ENCODE assay signal across 14 mouse cellular contexts in the genomic region with DNA sequence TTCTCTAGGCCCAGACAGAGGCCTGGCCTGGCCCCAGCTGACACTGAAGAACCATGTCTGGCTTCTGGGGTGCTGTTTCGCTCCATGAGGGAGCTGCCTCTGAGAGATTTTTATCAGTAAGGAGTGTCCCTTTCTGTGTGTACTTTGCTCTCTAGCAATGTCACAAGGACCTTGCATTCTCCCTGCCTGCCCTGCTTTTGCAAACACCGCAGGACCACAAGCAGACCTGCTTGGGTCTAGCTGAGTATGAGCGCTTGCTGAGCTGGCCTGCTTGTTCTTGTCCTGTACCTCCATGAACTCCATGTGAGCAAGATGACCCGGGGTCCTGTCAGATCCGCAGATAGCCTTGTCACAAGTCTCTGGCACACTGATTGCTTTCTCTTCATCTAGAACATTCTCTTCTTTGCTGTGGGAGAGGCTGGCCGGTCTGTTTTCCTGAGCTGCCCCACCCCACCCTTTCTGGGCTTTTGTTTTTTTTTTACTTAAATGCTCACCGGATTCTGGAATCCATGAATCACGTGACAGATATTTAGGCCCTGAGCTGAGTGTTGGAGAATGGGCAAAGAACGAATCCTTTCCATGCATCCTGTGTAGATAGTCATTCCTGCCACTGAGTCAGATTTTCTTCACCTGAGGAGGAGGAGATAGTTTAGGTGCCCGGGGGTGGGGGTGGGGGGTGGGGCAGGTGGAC. TPM values are rescaled to one million over a fixed set of nuclear protein-coding genes. Genes with fewer than 3 reads are reported as not detected.
A peak's percentile ranks its signal among the peaks of the same experiment; 100 is the strongest.
DNase-seq lines count a peak whose midpoint lies in the region; ATAC-seq lines count a peak whose summit lies in the region.
"Had no signal": no experiment of that assay in that cellular context is flagged by ENCODE, and none has a peak within 500 bp of the region (broad histone marks: within the 10 kb centered on the region; RNA-seq: fewer than 3 reads in every experiment).

No protein-coding gene starts in this region.

- no peaks in the 10 kb centered on the region for H3K27me3 ChIP-seq in kidney, embryonic 16.5 days (ENCODE audit: insufficient read depth, low read length)
- no peaks in the 10 kb centered on the region for H3K27me3 ChIP-seq in embryonic facial prominence, embryonic 14.5 days (replicated peaks; ENCODE audit: control insufficient read depth, insufficient read depth, low read length)
- H3K27me3 ChIP-seq: neural tube, embryonic 13.5 days had no signal

- no peak overlapping the region for H3K4me2 ChIP-seq in kidney, embryonic 16.5 days (replicated peaks; ENCODE audit: low read depth, low read length)
- H3K4me2 ChIP-seq in embryonic facial prominence, embryonic 14.5 days (ENCODE audit: low read depth, low read length) = no peak overlapping the region
- H3K4me2 ChIP-seq: forebrain, embryonic 12.5 days; limb, embryonic 12.5 days; midbrain, embryonic 12.5 days; neural tube, embryonic 13.5 days had no signal

- no peak for DNase-seq in kidney, postnatal 14 days
- peak; percentile 39 for DNase-seq in NIH3T3 (ENCODE audit: low read depth)
- no peak for DNase-seq in embryonic facial prominence, embryonic 14.5 days (ENCODE audit: low spot score)
- DNase-seq in lung, postnatal 25 days (ENCODE audit: low spot score) = peak; percentile 73
- no peak for DNase-seq in thymus, postnatal 0 days (ENCODE audit: low spot score)
- DNase-seq in adrenal gland, adult 18-20 months (ENCODE audit: low spot score in 2 of 2) = no peak
- no peak for DNase-seq in adrenal gland, adult (ENCODE audit: inconsistent age in 2 of 2, low spot score in 1 of 2)
- DNase-seq: cerebellum, adult 2 months; embryo, embryonic 11 days had no signal

- H3K9ac ChIP-seq in kidney, embryonic 16.5 days (replicated peaks; ENCODE audit: low read length) = no peak overlapping the region
- H3K9ac ChIP-seq in embryonic facial prominence, embryonic 14.5 days (ENCODE audit: low read depth, low read length) = no peak overlapping the region
- H3K9ac ChIP-seq: forebrain, embryonic 12.5 days; limb, embryonic 12.5 days; midbrain, embryonic 12.5 days; neural tube, embryonic 13.5 days had no signal

- WGBS in kidney, embryonic 16.5 days = 65% methylated on average over 10 of the region's 10 CpGs
- WGBS in embryonic facial prominence, embryonic 14.5 days = 69% methylated on average over 10 of the region's 10 CpGs

- no peaks in the 10 kb centered on the region for H3K9me3 ChIP-seq in kidney, embryonic 16.5 days (ENCODE audit: low read length)
- no peaks in the 10 kb centered on the region for H3K9me3 ChIP-seq in embryonic facial prominence, embryonic 14.5 days (ENCODE audit: control insufficient read depth, low read length)
- H3K9me3 ChIP-seq: forebrain, embryonic 12.5 days; limb, embryonic 12.5 days; midbrain, embryonic 12.5 days; neural tube, embryonic 13.5 days had no signal

- H3K27ac ChIP-seq in kidney, embryonic 16.5 days (ENCODE audit: low read length) = peak overlapping the region; percentile 59
- peak overlapping the region; percentile 46 for H3K27ac ChIP-seq in embryonic facial prominence, embryonic 14.5 days (replicated peaks; ENCODE audit: low read depth, low read length)
- H3K27ac ChIP-seq: forebrain, embryonic 12.5 days; limb, embryonic 12.5 days; midbrain, embryonic 12.5 days; neural tube, embryonic 13.5 days had no signal

- peaks cover 32% of the 10 kb centered on the region for H3K4me1 ChIP-seq in kidney, embryonic 16.5 days (ENCODE audit: insufficient read depth, low read length)
- peaks cover 75% of the 10 kb centered on the region for H3K4me1 ChIP-seq in embryonic facial prominence, embryonic 14.5 days (ENCODE audit: control insufficient read depth, insufficient read depth, low read length)

- no peak for ATAC-seq in kidney, embryonic 16.5 days (ENCODE audit: low FRiP score, low TSS enrichment)
- ATAC-seq in embryonic facial prominence, embryonic 14.5 days (ENCODE audit: low read depth) = no peak

- no peaks in the 10 kb centered on the region for H3K36me3 ChIP-seq in kidney, embryonic 16.5 days (ENCODE audit: insufficient read depth, low read length)
- no peaks in the 10 kb centered on the region for H3K36me3 ChIP-seq in embryonic facial prominence, embryonic 14.5 days (ENCODE audit: control insufficient read depth, insufficient read depth, low read length)
- H3K36me3 ChIP-seq: forebrain, embryonic 12.5 days; limb, embryonic 12.5 days; midbrain, embryonic 12.5 days; neural tube, embryonic 13.5 days had no signal

- H3K4me3 ChIP-seq in kidney, embryonic 16.5 days (ENCODE audit: low read length) = no peak overlapping the region
- H3K4me3 ChIP-seq in embryonic facial prominence, embryonic 14.5 days (ENCODE audit: low read depth, low read length) = no peak overlapping the region
- H3K4me3 ChIP-seq: forebrain, embryonic 12.5 days; limb, embryonic 12.5 days; midbrain, embryonic 12.5 days; neural tube, embryonic 13.5 days had no signal

RNA-seq across cellular contexts. Expression of gene Gsn, which starts 11.8 kb away (rescaled TPM):
- 149 and 165 TPM in 2 replicates for polyA plus RNA-seq in kidney, embryonic 16.5 days (2015; fragmentation: Nextera tagmentation; extraction: Ambion mirVana)
- polyA plus RNA-seq in embryonic facial prominence, embryonic 14.5 days (2014; fragmentation: Nextera tagmentation; extraction: Ambion mirVana) = 359 and 397 TPM in 2 replicates
- 139 TPM in 2 replicates for polyA plus RNA-seq in thymus, postnatal 0 days (2015; fragmentation: Nextera tagmentation; extraction: Ambion mirVana)
- 100 to 1,000 TPM; 364 to 767 TPM for total RNA-seq in adrenal gland, adult 18-20 months (2021)

Comparison
In these comparisons a context has a peak if more than half of its experiments do, and no peak if none do; other contexts are left out.
1. DNase-seq: peak in NIH3T3 (single experiment) and lung, postnatal 25 days (single experiment); none in kidney, postnatal 14 days (single experiment), embryonic facial prominence, embryonic 14.5 days (single experiment), thymus, postnatal 0 days (single experiment), adrenal gland, adult 18-20 months (0 of 2) and adrenal gland, adult (0 of 2).